Mouse (Mus musculus) ES-E14 (cell line): ENCODE measurements at regions not wholly inside any gene's neighbourhood (a gene's known extent, or its start where the extent isn't known, plus 50 kb on each side); places are given as distances from the start of the nearest gene placed in this dataset.

Experiments
- DNase-seq: peaks from one replicate; pipeline ENCODE4 v3.0.0-alpha.2; 2013; ENCODE audit warnings: low read depth, low spot score
- H3K27ac ChIP-seq: 2 replicates; pipeline ENCODE4 v1.5.1; 2012; ENCODE audit warnings: low read depth, mild to moderate bottlenecking, low read length, moderate library complexity, mixed read lengths; ENCODE audit not compliant: poor library complexity, insufficient read depth, severe bottlenecking
- H3K36me3 ChIP-seq: 2 replicates; pipeline ENCODE4 v1.6.1; 2012; ENCODE audit warnings: mild to moderate bottlenecking, low read length, moderate library complexity, mixed read lengths; ENCODE audit not compliant: control insufficient read depth, poor library complexity, insufficient read depth, severe bottlenecking
- H3K4me1 ChIP-seq, 2 experiments: fragments of 150-350 bp in 1 of 2; sonication (generic) in 1 of 2; 2 replicates each; pipeline ENCODE4 v1.6.1; 2012; ENCODE audit warnings: low read length in 2 of 2, mild to moderate bottlenecking in 1 of 2, mixed read lengths in 1 of 2; ENCODE audit not compliant: control insufficient read depth in 2 of 2, insufficient read depth in 2 of 2, poor library complexity in 1 of 2
- H3K4me3 ChIP-seq, 2 experiments: fragments of 150-350 bp in 1 of 2; sonication (generic) in 1 of 2; 2 replicates each; pipeline ENCODE4 v1.5.1; 2012; ENCODE audit warnings: low read length in 2 of 2, low read depth in 1 of 2, mild to moderate bottlenecking in 1 of 2, mixed read lengths in 1 of 2; ENCODE audit not compliant: insufficient read depth in 1 of 2, poor library complexity in 1 of 2, severe bottlenecking in 1 of 2
- H3K9ac ChIP-seq: 2 replicates; pipeline ENCODE4 v1.6.1; 2012; ENCODE audit warnings: low read depth, mild to moderate bottlenecking, low read length, mixed read lengths; ENCODE audit not compliant: poor library complexity, insufficient read depth, severe bottlenecking
- H3K9me3 ChIP-seq: fragments of 150-350 bp; sonication (generic); 2 replicates; pipeline ENCODE4 v1.6.1; 2012; ENCODE audit warnings: low read depth, mild to moderate bottlenecking, low read length; ENCODE audit not compliant: control insufficient read depth, insufficient read depth
- CHD2 ChIP-seq: IDR thresholded peaks from 2 replicates; pipeline ENCODE4 v1.6.1; 2014; ENCODE audit warnings: mild to moderate bottlenecking, low read depth, low read length, inconsistent platforms
- HCFC1 ChIP-seq: IDR thresholded peaks from 2 replicates; pipeline ENCODE4 v1.6.1; 2012; ENCODE audit warnings: low read length, inconsistent platforms, borderline replicate concordance; ENCODE audit not compliant: insufficient read depth
- MAFK ChIP-seq: IDR thresholded peaks from 2 replicates; pipeline ENCODE4 v1.6.1; 2014; ENCODE audit warnings: mild to moderate bottlenecking, low read depth, low read length, inconsistent platforms; ENCODE audit not compliant: insufficient read depth
- ZC3H11A ChIP-seq: IDR thresholded peaks from 2 replicates; pipeline ENCODE4 v1.6.1; 2012; ENCODE audit warnings: low read depth, mild to moderate bottlenecking, inconsistent platforms, low read length, borderline replicate concordance
- ZNF384 ChIP-seq: IDR thresholded peaks from 2 replicates; pipeline ENCODE4 v1.6.1; 2012; ENCODE audit warnings: low read depth, low read length, inconsistent platforms
- in situ Hi-C, 2 experiments: fragments of 600-800 bp; cut with MboI; formaldehyde crosslinking; loops; one replicate each; pipeline ENCODE4 v1.15.1; 2025; ENCODE audit warnings: low sequenced_read_pairs in 2 of 2, inconsistent platforms in 1 of 2; ENCODE audit not compliant: unreplicated experiment in 2 of 2

- no peaks in the 10 kb centered on the region for H3K9me3 ChIP-seq
- H3K4me3 ChIP-seq: no peak overlapping the region
- H3K27ac ChIP-seq: no peak overlapping the region
- H3K9ac ChIP-seq: no peak overlapping the region
- in situ Hi-C loops: no loop called here
- TF ChIP-seq CHD2 (no peak), MAFK (no peak), ZC3H11A (no peak), ZNF384 (no peak), HCFC1 (no peak)
- no peaks in the 10 kb centered on the region for H3K4me1 ChIP-seq
- no peaks in the 10 kb centered on the region for H3K36me3 ChIP-seq
- no peak for DNase-seq
Observed at GRCm38 (mm10) chr4:105377469-105378187, 220.5 kb downstream of the Plpp3 start.

GRCm38 (mm10) chr4:105384826-105385225 lies 227.7 kb downstream of the Plpp3 start:
- Histone ChIP-seq H3K36me3 (no peaks in the 10 kb centered on the region), H3K4me1 (no peaks in the 10 kb centered on the region), H3K27ac (no peak overlapping the region), H3K4me3 (no peak overlapping the region), H3K9me3 (no peaks in the 10 kb centered on the region), H3K9ac (no peak overlapping the region)
- in situ Hi-C loops: no loop called here
- TF ChIP-seq ZC3H11A: no peak
- TF ChIP-seq ZNF384: no peak
- TF ChIP-seq CHD2: no peak
- TF ChIP-seq HCFC1: no peak
- TF ChIP-seq MAFK: no peak
- no peak for DNase-seq

GRCm38 (mm10) chr4:105385481-105385880 lies 228.3 kb downstream of the Plpp3 start:
- no peak for DNase-seq
- in situ Hi-C loops: no loop called here

GRCm38 (mm10) chr4:105390378-105390777 lies 233.2 kb downstream of the Plpp3 start:
- in situ Hi-C loops: no loop called here
- H3K4me3 ChIP-seq: no peak overlapping the region
- H3K27ac ChIP-seq: no peak overlapping the region

More at GRCm38 (mm10) chr4:105385481-105385880, 228.3 kb downstream of the Plpp3 start:
- no peaks in the 10 kb centered on the region for H3K9me3 ChIP-seq
- no peak overlapping the region for H3K4me3 ChIP-seq
- H3K9ac ChIP-seq: no peak overlapping the region
- no peak overlapping the region for H3K27ac ChIP-seq
- H3K36me3 ChIP-seq: no peaks in the 10 kb centered on the region
- no peak for TF ChIP-seq ZNF384
- TF ChIP-seq CHD2: no peak
- TF ChIP-seq HCFC1: no peak
- no peak for TF ChIP-seq ZC3H11A
- no peak for TF ChIP-seq MAFK
- H3K4me1 ChIP-seq: no peaks in the 10 kb centered on the region

GRCm38 (mm10) chr4:105394366-105394765 lies 237.2 kb downstream of the Plpp3 start:
- no peaks in the 10 kb centered on the region for H3K9me3 ChIP-seq
- no peaks in the 10 kb centered on the region for H3K4me1 ChIP-seq
- no peak overlapping the region for H3K4me3 ChIP-seq
- H3K9ac ChIP-seq: no peak overlapping the region
- no peak for DNase-seq
- no peak overlapping the region for H3K27ac ChIP-seq
- no peaks in the 10 kb centered on the region for H3K36me3 ChIP-seq
- in situ Hi-C loops: no loop called here
- TF ChIP-seq ZNF384 (no peak), MAFK (no peak), ZC3H11A (no peak), HCFC1 (no peak), CHD2 (no peak)

More at GRCm38 (mm10) chr4:105390378-105390777, 233.2 kb downstream of the Plpp3 start:
- no peaks in the 10 kb centered on the region for H3K9me3 ChIP-seq
- no peaks in the 10 kb centered on the region for H3K36me3 ChIP-seq
- no peaks in the 10 kb centered on the region for H3K4me1 ChIP-seq
- DNase-seq: peak; percentile 37
- H3K9ac ChIP-seq: no peak overlapping the region
- TF ChIP-seq ZNF384 (no peak), HCFC1 (no peak), ZC3H11A (no peak), CHD2 (no peak), MAFK (no peak)
